Mouse (Mus musculus) cerebral cortex, adult 2 months (tissue): ENCODE results near the gene Phf21a.

ENCODE experiments used
- WGBS: fragments of 180-500 bp; shearing (Covaris S2); methylation state at CpG from one replicate; pipeline ENCODE4 v1.1.7; 2018; 5-methylcytosine and 5-hydroxymethylcytosine counted together

The Phf21a gene

GRCm38 (mm10) chr2:92405687-92406086, 312.8 kb downstream of the Phf21a start:
- 65% methylated on average over 7 of the region's 7 CpGs for WGBS

GRCm38 (mm10) chr2:92408309-92409045, 315.6 kb downstream of the Phf21a start:
- WGBS, result 70% methylated on average over 18 of the region's 18 CpGs

GRCm38 (mm10) chr2:92411705-92412104, 318.8 kb downstream of the Phf21a start:
- WGBS, result 80% methylated on average over 10 of the region's 10 CpGs
